Mouse (Mus musculus) adrenal gland, adult 8-10 months (tissue): ENCODE results near the gene Actn1. TPM values are rescaled to one million over a fixed set of nuclear protein-coding genes. Genes with fewer than 3 reads are reported as not detected.
A peak's percentile ranks its signal among the peaks of the same experiment; 100 is the strongest.

Source experiments
- DNase-seq: peaks from one replicate; pipeline ENCODE4 v3.0.0; 2022
- total RNA-seq, 4 experiments: library from RNA; stranded (reverse); gene quantifications; 2 replicates each; pipeline ENCODE4 v1.2.4; 2022

Actn1 gene
- total RNA-seq, 4 experiments from 2014 or later, result 35.5 to 51.7 (median 44.4) TPM

DNA sequence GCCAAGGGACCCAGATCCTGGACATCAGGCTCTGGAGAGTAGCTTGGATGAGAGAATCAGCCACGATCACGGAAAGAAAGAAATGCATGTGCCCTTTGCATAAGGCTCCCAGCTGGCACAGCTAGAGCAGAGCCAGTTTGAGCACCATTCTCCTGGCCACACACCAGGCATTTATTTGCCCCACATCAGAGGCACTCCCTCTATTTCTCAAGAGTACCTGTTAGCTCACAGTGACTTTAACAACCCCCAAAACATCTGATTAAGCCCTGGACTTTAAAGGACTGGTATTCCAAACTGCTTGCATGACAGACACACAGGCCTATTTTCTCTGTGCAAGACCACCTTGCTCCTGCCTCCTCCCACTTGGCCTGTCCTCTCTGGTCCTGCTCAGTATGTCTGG lies 78.3 kb downstream of the Actn1 start:
- no peak for DNase-seq

DNA sequence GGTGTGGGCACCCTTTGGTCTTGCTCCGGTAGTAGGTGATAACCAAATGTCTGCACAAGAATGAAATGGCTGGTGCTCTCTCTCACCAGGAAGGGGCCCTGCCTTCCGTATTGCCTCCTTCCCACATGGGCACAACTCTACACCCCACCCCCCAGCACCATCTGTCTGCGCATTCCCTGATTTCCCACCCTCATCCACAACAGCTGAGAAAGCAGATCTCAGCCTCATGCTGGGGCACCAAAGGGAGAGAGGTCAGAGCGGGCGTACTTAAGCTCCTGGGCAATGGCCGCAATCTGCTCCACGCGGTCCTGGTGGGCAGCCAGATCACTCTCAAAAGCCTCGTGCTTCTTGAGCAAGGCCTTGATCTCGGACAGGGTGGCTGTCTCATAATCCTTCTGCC lies 82.1 kb downstream of the Actn1 start:
- no peak for DNase-seq

DNA sequence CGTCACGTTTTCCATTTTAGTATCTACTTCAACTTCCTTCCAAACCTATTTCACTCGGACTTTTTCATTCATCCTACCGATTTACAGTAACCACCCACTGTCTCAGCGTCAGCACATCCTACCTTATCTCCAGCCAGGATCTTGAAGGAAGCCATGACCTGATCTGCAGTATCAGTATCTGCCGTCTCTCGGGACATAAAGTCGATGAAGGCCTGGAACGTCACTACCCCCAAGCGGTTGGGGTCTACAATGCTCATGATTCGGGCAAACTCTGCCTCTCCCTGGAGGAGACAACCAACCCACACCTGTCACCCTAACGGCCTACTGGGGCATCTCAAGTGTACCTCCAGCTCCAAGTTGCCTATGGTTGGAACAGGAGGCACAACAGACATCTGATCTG lies 91.4 kb downstream of the Actn1 start:
- DNase-seq, result no peak

DNA sequence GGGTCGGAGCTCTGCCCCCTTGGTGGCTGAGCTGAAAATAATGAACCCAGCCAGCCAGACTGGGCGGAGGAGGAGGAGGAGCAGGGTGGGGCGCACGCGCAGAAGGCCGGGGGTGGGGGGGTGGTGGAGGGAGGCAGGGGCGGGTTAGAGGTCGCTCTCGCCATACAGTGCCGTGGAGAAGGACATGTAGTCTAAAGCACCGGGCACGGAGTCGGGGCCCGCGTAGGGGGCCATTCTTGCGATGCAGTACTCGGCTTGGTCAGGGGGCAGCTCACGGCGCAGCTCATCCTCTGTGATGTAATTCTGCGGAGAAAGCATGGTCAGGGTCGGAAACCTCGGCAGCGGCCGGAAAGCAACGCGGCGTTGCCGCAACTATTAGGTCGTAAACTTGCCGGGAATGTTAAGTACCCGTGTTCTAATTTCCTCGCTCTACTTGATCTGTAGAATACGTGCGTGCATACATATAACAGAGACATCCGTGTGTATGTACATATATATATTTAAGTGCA lies 91.9 kb downstream of the Actn1 start:
- DNase-seq, result peak; percentile 78

DNA sequence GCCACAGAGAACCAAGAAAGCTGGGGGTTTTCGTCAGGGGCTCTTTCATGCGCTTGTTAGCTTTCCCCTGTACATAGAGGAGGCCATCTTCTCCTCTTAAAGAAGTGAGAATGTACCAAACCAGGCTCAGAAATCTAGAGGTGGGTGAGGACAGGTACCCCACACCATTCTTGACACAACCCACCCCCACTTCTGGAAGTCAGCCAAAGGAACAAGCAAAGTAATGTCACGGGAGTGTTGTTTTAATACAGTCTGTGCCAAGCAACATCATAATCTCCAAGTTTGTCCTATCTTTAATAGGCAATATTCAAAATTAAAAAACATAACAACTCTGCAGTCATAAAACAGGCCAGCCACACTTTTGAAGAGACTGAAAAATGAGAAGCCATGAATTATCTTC lies 92.8 kb downstream of the Actn1 start:
- DNase-seq, result no peak

DNA sequence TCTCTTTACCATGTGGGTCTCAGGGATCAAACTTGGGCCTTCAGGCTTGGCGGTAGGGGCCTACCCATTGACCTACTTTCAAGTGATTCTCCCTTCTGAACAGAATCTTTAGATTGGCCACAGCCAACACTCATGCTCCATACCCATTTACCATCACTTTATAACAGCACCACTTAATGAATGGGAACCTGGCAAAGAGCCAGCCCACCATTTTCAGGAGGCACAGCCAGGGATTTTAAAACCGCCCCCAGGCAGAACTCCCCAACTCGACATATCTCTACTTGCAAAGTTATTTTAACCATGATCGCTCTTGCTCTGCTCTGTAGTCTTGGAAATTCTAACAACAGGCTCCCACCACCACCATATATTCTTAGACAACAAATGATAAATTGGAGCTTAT lies 93.5 kb downstream of the Actn1 start:
- no peak for DNase-seq

DNA sequence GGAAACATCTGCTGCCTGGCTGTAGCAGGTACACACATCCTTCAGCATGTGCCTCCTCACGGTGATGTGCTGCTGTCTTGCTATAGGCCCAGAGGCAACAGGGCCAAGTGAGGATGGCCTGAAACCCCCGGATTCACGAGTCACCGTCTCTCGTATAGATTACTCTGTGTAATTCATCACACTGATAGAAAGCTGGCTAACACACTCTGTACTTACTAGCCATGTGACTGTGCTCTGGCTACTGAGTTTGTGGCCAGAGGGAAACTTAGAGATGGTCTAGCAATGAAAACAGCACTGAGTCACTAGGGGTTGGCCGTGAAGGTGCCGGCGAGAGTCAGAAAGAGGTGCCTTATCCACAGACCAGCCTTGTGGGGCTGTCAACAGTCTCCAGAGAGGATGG lies 95.6 kb downstream of the Actn1 start:
- no peak for DNase-seq

DNA sequence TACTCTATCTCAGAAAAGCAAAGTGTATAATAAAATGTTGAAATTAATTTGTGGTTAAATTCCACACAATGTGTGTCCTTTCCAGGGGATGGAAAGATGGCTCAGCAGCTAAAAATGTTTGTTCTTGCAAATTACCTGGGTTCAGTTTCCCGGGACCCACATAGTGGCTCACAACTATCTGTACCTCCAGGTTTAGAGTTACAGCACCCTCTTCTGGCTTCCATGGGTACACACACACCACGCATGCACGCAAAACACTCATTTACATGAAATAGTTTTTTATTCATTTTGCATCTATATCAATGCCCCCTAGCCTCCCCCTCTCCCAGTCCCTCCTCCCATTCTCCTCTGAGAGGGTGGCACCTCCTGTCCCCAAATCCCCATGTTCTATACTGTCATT lies 97.7 kb downstream of the Actn1 start:
- DNase-seq, result no peak

DNA sequence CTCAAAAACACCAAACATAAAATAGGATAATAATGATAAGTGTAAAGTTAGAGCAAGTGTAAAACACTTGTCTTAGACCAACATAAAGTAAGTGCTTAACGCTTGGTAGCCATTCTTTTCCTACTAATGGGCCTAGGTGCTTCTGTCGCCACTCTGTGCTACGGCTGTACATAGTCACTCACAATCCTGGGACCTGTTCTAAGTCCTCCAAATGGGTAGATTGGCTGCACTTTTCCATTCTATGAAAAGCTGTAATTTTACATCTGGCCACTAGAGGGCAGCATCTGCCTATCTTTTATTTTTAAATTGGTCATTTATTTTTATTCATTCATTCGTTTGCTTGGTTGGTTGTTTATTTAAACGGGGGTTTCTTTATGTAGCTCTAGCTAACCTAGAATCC lies 102.5 kb downstream of the Actn1 start:
- no peak for DNase-seq

DNA sequence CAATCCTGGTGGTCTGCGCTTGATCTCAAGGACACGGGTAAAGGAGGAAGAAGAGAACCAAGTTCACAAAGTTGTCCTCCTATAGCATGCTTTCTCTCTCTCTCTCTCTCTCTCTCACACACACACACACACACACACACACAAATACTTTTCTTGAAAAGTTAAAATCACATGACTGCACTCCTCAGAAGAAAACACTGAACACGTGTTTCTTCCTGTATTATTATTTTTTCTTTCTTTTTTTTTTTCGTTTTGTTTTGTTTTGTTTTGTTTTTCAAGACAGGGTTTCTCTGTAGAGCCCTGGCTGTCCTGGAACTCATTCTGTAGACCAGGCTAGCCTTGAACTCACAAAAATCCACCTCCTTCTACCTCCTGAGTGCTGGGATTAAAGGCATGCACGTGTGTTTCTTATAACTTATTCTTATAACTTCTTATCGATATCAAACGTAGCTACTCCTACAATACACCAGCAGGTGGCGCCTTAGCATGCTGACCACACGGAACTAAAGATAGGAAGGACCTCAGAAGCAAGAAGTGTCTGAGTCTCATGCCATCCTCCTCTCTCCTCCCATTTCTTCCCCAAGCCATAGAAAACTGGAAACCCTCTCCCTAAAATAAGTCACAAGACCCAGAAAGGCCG lies 106.4 kb downstream of the Actn1 start:
- DNase-seq, result peak; percentile 33

DNA sequence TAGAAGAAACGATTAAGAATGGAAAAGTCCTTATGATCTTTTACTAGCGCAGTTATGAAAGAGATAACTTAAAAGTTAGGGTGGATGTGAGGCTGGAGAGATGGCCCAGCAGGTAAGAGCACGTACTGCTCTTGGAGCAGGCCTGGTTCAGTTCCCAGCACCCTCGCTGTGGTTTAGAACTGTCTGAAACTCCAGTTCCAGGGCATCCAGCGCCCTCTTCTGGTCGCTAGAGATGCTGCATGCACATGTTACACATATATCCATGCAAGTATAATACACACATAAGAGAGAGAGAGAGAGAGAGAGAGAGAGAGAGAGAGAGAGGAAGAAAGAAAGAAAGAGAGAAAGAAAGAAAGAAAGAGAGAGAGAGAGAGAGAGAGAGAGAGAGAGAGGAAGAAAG lies 107.1 kb downstream of the Actn1 start:
- DNase-seq, result no peak

DNA sequence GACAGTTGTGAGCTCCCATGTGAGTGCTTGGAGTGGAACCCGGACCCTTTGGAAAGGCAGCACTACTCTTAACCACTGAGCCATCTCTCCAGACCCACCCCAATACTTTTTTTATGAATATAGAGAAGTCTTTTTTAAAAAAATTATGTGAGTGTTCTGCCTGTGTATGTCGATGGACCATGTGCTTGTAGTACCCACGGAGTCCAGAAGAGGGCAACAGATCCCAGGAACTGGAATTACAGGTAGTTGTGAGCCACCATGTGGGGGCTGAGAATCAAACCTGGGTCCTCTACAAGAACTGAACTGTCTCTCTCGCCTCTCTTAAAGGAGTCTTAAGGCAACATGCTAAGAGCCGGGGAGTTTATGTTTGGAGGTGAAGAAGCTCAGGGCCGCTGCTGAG lies 108.3 kb downstream of the Actn1 start:
- DNase-seq, result no peak

DNA sequence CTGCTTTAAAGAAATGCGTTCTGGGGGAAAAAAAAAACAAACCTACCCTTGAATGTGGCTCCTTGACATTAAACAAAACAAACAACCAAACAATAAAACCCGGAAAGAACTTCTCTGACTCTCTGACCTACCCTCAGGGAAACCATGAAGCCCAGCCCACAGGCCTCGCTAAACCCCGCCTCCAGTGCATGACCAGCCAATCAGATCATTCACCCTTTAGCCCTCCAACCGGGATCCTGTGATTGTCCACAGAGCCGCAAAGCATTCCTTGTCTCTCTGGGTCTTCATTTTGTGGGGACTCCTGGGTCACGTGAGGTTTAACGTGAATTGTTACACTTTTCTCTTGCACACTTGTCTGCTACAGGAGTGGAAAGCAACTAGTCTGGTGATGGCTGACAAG lies 109.5 kb downstream of the Actn1 start:
- no peak for DNase-seq

DNA sequence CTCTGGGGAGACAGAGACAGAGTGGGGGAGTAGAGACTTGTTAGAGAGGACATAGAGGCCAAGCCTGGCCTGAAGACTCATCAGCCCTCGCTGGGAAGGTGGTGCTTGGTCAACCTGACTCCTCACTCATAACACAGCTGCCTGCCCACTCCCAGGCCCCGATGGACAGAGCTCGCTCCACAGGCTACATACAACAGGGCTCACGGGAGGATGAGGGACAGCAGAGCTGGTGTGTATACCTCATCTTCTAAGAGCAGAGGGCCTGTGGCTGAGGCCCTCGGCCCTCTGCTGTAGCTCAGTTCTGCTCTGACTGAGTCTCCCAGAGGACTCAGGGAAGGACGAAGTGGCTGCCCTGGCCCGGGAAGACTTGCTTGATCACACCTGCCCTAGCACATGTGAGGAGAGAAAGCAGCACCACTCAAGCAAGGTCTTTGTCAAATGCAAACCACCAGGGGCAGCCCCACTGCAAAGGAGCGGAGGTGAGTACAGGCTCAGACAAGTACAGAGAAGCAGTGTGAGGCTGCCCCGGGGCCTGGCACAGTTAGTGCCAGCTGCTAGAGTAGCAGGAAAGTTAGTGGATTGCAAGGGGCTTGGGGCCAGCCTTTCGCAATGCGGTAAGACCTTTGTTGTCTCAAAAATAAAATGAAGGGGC lies 112.5 kb downstream of the Actn1 start:
- DNase-seq, result no peak

DNA sequence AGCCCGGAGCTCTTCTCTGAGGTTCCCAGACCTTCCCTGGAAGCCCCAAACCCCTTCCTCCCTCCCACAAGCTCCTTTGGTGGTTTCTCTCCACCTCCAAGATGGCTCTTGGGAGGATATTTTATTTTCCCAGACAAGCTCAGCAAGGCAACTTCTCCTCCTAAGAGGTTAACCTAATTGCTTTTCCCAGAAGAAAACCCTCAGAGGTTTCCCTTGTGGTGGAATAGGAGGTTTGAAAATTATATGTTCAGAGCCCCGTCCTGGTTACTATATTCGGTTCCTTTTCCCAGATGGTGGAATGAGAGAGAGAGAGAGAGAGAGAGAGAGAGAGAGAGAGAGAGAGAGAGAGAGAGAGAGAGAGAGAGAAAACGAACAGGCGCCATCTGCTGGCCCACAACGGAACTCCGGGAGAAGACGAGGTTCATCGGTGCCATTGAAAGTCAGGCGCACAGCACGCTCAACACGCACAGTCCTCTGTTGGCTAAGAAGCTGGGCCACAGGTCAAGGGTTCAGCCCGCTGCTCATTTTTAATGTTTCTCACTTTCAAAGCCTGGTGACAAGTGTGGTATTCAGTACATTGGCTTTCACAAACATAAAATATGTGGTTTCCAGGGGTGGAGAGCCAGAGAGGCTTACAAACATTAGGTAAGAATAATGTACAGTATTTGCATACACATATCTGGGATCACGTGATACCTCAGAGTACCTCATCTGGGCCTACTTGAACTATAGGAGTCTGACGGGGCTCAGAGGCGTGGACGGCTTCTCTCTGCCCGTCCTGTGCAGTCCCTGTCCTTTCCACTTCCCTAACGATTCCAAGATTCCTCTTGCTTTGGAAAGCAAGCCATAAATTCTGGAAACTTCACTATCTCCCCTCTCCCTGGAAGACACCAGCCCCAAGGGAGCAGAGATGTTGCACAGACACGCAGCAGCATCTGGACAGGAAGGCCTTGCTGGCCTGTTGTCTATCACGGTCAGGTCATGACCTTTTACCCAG lies 113.6 kb downstream of the Actn1 start:
- DNase-seq, result no peak

DNA sequence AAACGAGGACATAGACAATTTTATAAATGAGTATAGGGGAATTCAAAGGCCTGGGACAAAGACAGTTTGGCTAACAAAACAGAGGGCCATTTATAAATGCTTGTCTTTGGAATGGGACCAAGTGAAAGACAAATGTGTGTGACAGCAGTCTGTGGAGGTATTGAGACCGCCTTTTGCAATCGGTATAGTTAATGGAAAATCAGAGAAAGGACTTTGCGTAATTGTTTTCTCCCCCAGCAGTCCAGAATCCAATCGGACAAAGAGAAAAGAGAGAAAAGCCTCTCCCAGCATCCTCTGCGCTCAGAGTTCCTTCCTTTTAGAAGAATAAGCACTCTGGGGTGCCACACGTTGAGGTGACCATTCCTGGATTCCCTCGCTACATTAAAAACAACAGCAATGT lies 114.8 kb downstream of the Actn1 start:
- DNase-seq, result no peak

DNA sequence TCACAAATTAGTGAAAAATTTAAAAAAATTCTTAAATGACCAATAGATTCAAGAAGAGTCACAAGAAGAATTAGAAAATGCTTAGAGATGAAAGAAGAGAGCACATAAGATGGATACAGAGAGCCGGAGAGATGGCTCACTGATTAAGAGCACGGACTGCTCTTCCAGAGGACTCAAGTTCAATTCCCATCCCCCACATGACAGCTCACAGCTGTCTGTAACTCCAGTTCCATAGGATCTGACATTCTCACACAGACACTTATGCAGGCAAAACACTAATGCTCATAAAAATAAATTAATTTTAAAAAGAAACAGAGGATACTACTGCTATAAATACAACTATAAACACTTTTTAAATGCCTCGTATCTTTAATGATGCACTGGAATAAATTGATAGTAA lies 115.3 kb downstream of the Actn1 start:
- DNase-seq, result no peak

DNA sequence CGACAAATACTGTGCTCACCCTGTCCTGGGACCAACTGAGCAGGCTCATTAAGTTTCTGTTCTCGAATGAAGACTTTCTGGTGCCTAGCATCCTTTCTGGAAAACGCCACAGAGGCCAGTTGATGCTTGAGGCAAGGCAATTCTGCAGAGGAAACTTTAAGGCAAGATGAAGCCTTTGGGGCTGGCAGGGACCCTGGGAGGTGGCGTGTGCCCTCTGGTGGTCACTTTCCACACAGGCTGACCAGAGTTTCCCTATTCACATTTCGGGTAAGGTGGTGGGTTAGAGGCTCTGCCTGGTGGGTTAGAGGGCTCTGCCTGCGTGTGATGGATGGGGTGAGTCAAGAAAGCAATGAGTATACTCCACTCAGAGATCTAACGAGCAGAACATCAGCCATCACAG lies 118.7 kb downstream of the Actn1 start:
- DNase-seq, result no peak

DNA sequence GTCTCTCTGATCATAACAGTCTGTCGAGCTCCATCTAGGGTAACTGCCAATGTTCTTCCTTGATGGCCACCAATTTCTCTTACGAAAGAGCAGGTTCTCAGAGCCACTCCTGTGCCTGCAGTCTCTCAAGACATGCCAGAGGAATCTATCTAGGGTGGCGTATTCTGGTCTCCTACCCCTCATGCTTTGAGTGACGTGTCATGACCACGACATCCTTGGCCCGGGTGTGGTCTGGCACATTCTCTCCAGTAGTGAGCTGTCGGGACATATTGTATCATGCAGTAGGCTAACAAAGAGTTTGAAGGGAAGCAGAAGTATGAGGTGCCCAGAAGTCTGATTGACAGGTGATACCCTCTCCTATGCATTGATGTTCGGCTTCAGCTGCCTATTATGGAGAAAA lies 119.2 kb downstream of the Actn1 start:
- DNase-seq, result no peak

DNA sequence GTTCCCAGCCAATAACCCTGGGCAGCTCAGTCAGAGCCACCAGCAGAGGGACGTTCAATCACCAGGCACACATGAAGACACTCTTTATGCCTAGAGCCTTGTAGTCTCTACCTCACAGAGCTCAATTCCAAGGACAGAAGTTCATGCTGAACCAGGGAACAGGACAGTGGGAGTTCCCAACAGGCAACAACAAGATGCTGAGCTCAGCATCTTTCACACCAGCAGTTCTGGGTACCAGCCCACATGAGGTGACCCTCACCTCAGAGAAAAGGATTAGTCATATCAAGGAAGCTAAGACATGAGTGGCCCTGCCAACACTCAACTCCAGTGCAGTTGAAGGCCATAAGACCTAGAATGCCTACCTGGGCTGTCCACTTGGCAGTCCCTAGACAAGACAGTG lies 122.4 kb downstream of the Actn1 start:
- no peak for DNase-seq

DNA sequence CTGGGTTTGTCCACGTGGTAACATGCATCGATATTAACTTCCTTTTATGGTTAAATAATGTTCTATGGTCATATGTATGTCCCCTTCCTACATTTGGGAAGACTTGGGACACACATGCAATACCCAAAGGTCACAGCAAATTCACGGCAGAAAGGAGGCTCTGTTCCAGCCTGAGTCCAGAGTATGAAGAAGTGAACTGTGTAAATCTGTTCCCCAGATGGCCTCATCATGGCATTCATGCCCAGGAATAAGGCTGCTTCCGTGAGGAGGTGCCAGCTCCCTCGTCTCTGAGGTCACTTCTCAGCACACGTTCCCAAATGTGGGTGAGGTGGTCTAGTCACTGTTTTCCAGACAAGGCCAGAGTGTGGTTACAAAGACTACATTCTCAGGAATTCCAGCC lies 122.9 kb downstream of the Actn1 start:
- DNase-seq, result no peak

DNA sequence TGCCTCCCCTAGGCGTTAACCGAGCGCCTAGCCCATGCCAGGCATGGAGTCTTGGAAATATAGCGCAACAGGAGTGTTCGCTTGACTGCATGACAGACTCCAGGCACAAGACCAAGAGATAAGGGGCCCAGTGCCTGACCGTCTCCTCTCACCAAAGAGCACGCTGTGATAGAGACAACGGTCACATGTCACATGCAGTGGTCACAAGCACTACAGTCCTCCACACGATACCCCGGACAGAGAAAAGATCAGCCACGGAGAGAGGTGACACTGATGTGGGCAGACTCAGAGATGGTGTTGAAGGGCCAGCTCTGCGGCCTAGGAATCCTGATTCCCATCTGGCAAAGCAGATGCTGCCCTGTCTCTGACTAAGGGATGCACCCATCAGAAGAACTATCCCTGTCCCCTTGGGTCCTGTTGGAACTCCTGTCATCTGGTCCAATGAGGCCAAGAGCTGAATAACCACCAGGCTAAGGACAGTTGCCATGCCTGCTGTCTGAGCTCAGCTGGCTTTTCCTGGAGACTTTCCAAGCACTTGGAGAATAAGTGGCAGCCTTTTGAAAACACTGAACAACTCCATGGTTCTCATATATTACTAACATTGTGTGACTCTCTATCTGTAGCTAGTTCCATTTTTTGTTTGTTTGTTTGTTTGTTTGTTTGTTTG lies 123.8 kb downstream of the Actn1 start:
- DNase-seq, result no peak

DNA sequence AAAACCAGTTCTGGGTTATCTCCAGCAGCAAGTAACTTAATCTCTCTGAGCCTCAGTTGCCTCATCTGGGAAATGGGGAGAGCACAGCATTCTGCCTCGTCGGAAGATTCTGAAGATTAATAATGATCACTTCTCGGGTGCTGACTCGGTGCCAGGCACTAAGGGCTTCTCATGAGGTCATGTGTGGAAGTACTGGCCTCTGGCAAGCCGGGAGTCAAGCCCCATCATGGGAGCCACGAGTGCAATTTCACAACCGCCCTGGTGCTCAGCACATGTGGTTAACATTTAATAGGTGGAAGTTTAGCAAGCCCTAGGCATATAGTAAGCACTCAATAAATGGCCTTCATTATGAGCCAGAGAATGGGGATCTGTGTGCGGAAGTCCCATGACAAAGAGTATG lies 125.0 kb downstream of the Actn1 start:
- DNase-seq, result no peak
